Mouse (Mus musculus): ENCODE measurements around the gene Nptx2. TPM values are rescaled to one million over a fixed set of nuclear protein-coding genes. Genes with fewer than 3 reads are reported as not detected.

Nptx2 gene
- total and polyA plus RNA-seq, 3 experiments: not detected

DNA sequence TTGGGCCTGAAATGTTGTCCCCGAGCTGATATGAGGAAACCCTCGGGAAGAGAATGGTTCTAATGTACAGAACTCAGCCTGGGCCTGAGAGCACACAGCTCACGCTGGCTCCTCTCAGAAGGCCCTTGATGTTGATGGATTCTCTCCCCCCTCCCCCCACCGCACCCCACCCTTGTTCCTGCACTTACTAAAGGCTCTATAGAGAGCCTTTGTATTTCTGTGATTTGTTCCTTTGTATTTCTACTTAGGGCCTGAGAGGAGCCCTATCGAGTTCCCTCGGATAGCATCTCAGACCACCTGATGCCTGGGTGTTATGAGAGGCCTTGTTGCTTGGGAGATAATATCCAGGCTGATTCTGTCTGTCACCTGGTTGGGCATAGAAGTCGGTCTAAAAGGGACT is 36.3 kb upstream of the Nptx2 start:
- DNase-seq (ENCODE audit: low spot score) (no peak), ATAC-seq (ENCODE audit: extremely low read depth, insufficient number of reproducible peaks, low FRiP score, poor library complexity, severe bottlenecking) (no peak)
- no peaks in the 10 kb centered on the region for H3K27me3 ChIP-seq (ENCODE audit: insufficient read depth, low read length)
- H3K4me3 ChIP-seq (ENCODE audit: low read depth, low read length): no peak overlapping the region
- H3K4me1 ChIP-seq (ENCODE audit: insufficient read depth, low read depth, low read length): no peaks in the 10 kb centered on the region
- H3K36me3 ChIP-seq (replicated peaks): no peaks in the 10 kb centered on the region
- peaks cover 63% of the 10 kb centered on the region for H3K9me3 ChIP-seq (replicated peaks)
- TF ChIP-seq TAL1 (conservative IDR thresholded peaks at IDR 0.05; ENCODE audit: low read depth, low read length): no peak
- no peak for TF ChIP-seq POLR2AphosphoS5 (IDR thresholded peaks at IDR 0.05; ENCODE audit: insufficient replicate concordance, low read depth, low read length)
- TF ChIP-seq GATA1 (IDR thresholded peaks at IDR 0.05; ENCODE audit: borderline replicate concordance, low read length): no peak
- TF ChIP-seq GATA2 (IDR thresholded peaks at IDR 0.05; ENCODE audit: borderline replicate concordance, low read depth, low read length): no peak
- TF ChIP-seq CTCF (IDR thresholded peaks at IDR 0.05; ENCODE audit: low read depth, low read length): no peak

- Histone ChIP-seq H3K27me3 (ENCODE audit: insufficient read depth, low read length) (no peaks in the 10 kb centered on the region), H3K9me3 (replicated peaks) (peaks cover 48% of the 10 kb centered on the region), H3K4me1 (ENCODE audit: insufficient read depth, low read depth, low read length) (no peaks in the 10 kb centered on the region), H3K36me3 (replicated peaks) (no peaks in the 10 kb centered on the region), H3K4me3 (ENCODE audit: low read depth, low read length) (no peak overlapping the region)
- ATAC-seq (ENCODE audit: extremely low read depth, insufficient number of reproducible peaks, low FRiP score, poor library complexity, severe bottlenecking) (no peak), DNase-seq (ENCODE audit: low spot score) (no peak)
- no peak for TF ChIP-seq POLR2AphosphoS5 (IDR thresholded peaks at IDR 0.05; ENCODE audit: insufficient replicate concordance, low read depth, low read length)
- TF ChIP-seq GATA1 (IDR thresholded peaks at IDR 0.05; ENCODE audit: borderline replicate concordance, low read length): no peak
- no peak; the same call in 1 of the 2 replicates for TF ChIP-seq CTCF (IDR thresholded peaks at IDR 0.05; ENCODE audit: low read depth, low read length)
- no peak for TF ChIP-seq TAL1 (conservative IDR thresholded peaks at IDR 0.05; ENCODE audit: low read depth, low read length)
- no peak for TF ChIP-seq GATA2 (IDR thresholded peaks at IDR 0.05; ENCODE audit: borderline replicate concordance, low read depth, low read length)
These were observed 31.0 kb upstream of the Nptx2 start for GRCm38 (mm10) chr5:144514738-144515137.

DNA sequence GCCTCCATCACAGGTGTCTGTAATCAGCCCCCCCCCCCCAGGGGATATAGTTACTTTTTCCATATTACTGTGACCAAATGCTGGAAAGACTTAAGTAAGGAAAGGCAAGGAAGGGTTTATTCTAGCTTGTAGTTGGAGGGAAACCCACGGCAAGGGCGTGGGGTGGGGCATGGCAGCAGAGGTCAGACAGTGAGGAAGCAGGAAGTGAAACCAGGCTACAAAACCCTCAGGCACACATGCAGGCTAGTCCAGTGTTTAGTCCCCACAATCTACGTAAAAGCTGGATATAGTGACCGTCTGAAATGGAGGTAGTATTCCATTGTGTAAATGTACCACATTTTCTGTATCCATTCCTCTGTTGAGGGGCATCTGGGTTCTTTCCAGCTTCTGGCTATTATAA is 30.5 kb upstream of the Nptx2 start:
- H3K9me3 ChIP-seq (replicated peaks): peaks cover 48% of the 10 kb centered on the region
- DNase-seq (ENCODE audit: low spot score) (no peak), ATAC-seq (ENCODE audit: extremely low read depth, insufficient number of reproducible peaks, low FRiP score, poor library complexity, severe bottlenecking) (no peak)
- H3K4me3 ChIP-seq (ENCODE audit: low read depth, low read length): no peak overlapping the region
- no peaks in the 10 kb centered on the region for H3K36me3 ChIP-seq (replicated peaks)
- no peaks in the 10 kb centered on the region for H3K27me3 ChIP-seq (ENCODE audit: insufficient read depth, low read length)
- TF ChIP-seq GATA2 (IDR thresholded peaks at IDR 0.05; ENCODE audit: borderline replicate concordance, low read depth, low read length) (no peak), TAL1 (conservative IDR thresholded peaks at IDR 0.05; ENCODE audit: low read depth, low read length) (no peak), CTCF (IDR thresholded peaks at IDR 0.05; ENCODE audit: low read depth, low read length) (no peak), GATA1 (IDR thresholded peaks at IDR 0.05; ENCODE audit: borderline replicate concordance, low read length) (no peak), POLR2AphosphoS5 (IDR thresholded peaks at IDR 0.05; ENCODE audit: insufficient replicate concordance, low read depth, low read length) (no peak)
- no peaks in the 10 kb centered on the region for H3K4me1 ChIP-seq (ENCODE audit: insufficient read depth, low read depth, low read length)

DNA sequence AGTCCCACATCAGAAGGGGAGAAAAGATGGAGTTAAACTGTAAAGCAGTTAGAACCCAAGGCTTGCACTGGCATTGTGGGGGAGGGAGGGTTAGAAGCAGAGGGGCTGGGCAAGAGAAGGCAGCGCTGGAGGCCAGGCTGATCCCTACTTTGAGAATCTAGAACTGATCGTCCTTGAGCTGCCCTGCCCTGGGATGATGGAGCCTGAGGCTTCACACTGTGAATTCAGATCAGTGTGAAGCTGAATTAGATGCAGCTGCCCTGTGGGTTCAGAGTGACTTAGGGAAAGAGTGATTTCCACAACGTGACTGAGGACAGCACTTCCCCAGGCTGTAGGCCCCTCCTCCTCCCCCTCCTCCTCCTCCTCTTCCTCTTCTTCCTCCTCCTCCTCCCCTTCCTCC is 25.6 kb upstream of the Nptx2 start:
- no peak for TF ChIP-seq GATA1 (IDR thresholded peaks at IDR 0.05; ENCODE audit: borderline replicate concordance, low read length)
- TF ChIP-seq POLR2AphosphoS5 (IDR thresholded peaks at IDR 0.05; ENCODE audit: insufficient replicate concordance, low read depth, low read length): no peak
- TF ChIP-seq TAL1 (conservative IDR thresholded peaks at IDR 0.05; ENCODE audit: low read depth, low read length): no peak
- TF ChIP-seq GATA2 (IDR thresholded peaks at IDR 0.05; ENCODE audit: borderline replicate concordance, low read depth, low read length): no peak
- TF ChIP-seq CTCF (IDR thresholded peaks at IDR 0.05; ENCODE audit: low read depth, low read length): no peak
- no peaks in the 10 kb centered on the region for H3K36me3 ChIP-seq (replicated peaks)
- H3K4me1 ChIP-seq (ENCODE audit: insufficient read depth, low read depth, low read length): no peaks in the 10 kb centered on the region
- H3K27me3 ChIP-seq (ENCODE audit: insufficient read depth, low read length): no peaks in the 10 kb centered on the region
- ATAC-seq (ENCODE audit: extremely low read depth, insufficient number of reproducible peaks, low FRiP score, poor library complexity, severe bottlenecking) (no peak), DNase-seq (ENCODE audit: low spot score) (no peak)
- peaks cover 61% of the 10 kb centered on the region for H3K9me3 ChIP-seq (replicated peaks)
- H3K4me3 ChIP-seq (ENCODE audit: low read depth, low read length): no peak overlapping the region

GRCm38 (mm10) chr5:144524774-144525173 is 20.9 kb upstream of the Nptx2 start:
- H3K4me1 ChIP-seq (ENCODE audit: insufficient read depth, low read depth, low read length): no peaks in the 10 kb centered on the region
- peaks cover 66% of the 10 kb centered on the region for H3K9me3 ChIP-seq (replicated peaks)
- TF ChIP-seq POLR2AphosphoS5 (IDR thresholded peaks at IDR 0.05; ENCODE audit: insufficient replicate concordance, low read depth, low read length) (no peak), GATA1 (IDR thresholded peaks at IDR 0.05; ENCODE audit: borderline replicate concordance, low read length) (no peak), GATA2 (IDR thresholded peaks at IDR 0.05; ENCODE audit: borderline replicate concordance, low read depth, low read length) (no peak)
- no peaks in the 10 kb centered on the region for H3K36me3 ChIP-seq (replicated peaks)
- ATAC-seq (ENCODE audit: extremely low read depth, insufficient number of reproducible peaks, low FRiP score, poor library complexity, severe bottlenecking) (no peak), DNase-seq (ENCODE audit: low spot score) (no peak)
- H3K4me3 ChIP-seq (ENCODE audit: low read depth, low read length): no peak overlapping the region
- H3K27me3 ChIP-seq (ENCODE audit: insufficient read depth, low read length): no peaks in the 10 kb centered on the region

DNA sequence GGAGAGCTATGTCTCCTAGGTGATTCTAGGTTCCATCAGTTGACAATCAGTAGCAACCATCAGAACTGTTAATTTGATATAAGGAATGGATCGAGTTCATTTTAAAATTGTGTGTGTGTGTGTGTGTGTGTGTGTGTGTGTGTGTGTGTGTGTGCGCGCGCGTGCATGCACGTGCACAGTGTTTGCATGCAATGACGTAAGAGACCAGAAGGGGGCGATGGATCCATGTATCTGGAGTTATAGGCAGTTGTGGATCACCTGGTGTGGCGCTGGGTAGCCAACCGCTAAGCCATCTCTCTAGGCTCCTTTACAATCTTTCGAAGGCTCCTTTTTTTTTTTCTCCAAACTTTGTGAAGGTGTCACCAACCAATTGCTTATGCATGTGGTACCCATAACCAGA is 16.6 kb upstream of the Nptx2 start:
- no peaks in the 10 kb centered on the region for H3K36me3 ChIP-seq (replicated peaks)
- no peaks in the 10 kb centered on the region; the same call in 1 of the 2 replicates for H3K4me1 ChIP-seq (ENCODE audit: insufficient read depth, low read depth, low read length)
- H3K9me3 ChIP-seq (replicated peaks): peaks cover 58% of the 10 kb centered on the region
- H3K4me3 ChIP-seq (ENCODE audit: low read depth, low read length): no peak overlapping the region
- no peaks in the 10 kb centered on the region for H3K27me3 ChIP-seq (ENCODE audit: insufficient read depth, low read length)
- TF ChIP-seq GATA1 (IDR thresholded peaks at IDR 0.05; ENCODE audit: borderline replicate concordance, low read length) (no peak), GATA2 (IDR thresholded peaks at IDR 0.05; ENCODE audit: borderline replicate concordance, low read depth, low read length) (no peak), TAL1 (conservative IDR thresholded peaks at IDR 0.05; ENCODE audit: low read depth, low read length) (no peak), CTCF (IDR thresholded peaks at IDR 0.05; ENCODE audit: low read depth, low read length) (no peak), POLR2AphosphoS5 (IDR thresholded peaks at IDR 0.05; ENCODE audit: insufficient replicate concordance, low read depth, low read length) (no peak)
- no peak for ATAC-seq (ENCODE audit: extremely low read depth, insufficient number of reproducible peaks, low FRiP score, poor library complexity, severe bottlenecking)
- DNase-seq (ENCODE audit: low spot score): no peak
